Mouse (Mus musculus): ENCODE results near the gene Aldh4a1.
A peak's percentile ranks its signal among the peaks of the same experiment; 100 is the strongest.

Gene Aldh4a1

GRCm38 (mm10) chr4:139683728-139684638, 61.3 kb downstream of the Aldh4a1 start:
- DNase-seq: no peak

GRCm38 (mm10) chr4:139684639-139685017, 62.0 kb downstream of the Aldh4a1 start:
- peak; percentile 49 to 65 for DNase-seq

DNA sequence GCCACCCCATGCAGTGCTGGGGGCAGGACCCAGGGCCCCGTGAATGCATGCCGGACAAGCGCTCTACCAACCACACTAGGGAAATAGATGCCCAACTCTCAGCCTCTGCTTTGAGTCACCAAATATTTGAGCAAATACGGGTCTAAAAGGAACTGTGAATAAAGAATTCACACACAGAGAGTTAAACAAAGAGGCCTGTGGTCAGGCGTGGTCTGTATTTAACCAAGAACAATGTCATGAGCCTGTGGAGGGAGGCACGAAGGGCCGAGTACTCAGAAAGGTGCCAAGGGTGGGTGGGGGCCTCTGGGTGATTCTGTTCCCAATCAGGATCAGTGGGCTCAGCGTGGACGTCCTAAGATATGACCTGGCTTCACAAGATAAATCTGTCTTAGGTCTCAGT, 65.4 kb downstream of the Aldh4a1 start:
- no peak for DNase-seq

DNA sequence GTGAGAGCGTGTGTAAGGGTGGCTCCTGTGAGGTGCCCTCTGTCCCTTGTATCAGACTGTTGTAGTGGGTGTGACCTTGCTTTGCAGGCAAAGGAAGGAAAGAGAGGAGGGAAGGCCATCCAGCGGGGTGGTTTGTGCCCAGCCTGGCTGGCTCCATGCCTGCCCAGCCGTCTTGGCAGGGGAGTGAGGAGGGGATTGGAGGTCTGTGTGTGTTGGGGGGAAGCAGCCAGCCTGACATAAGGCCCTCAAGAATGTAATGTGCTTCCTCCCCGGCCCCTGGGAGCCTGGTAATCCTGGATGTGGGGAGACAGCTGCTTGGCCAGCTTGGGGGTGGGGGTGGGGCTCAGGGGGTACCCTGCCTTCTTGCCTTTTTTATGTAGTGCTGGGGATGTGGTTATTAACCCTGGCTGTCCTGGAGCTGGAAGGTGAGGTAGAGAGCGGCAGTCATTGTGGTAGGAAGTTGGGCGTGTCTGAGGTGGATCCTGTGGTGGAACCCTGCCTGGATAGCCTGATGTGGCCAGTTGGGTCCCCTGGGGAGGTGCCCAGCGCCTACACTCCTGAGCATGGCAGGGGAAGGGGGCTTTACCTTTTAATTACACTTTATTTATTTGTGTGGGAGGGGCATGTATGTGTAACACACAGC, 67.1 kb downstream of the Aldh4a1 start:
- DNase-seq: no peak

GRCm38 (mm10) chr4:139693315-139693714, 70.6 kb downstream of the Aldh4a1 start:
- no peak for DNase-seq

DNA sequence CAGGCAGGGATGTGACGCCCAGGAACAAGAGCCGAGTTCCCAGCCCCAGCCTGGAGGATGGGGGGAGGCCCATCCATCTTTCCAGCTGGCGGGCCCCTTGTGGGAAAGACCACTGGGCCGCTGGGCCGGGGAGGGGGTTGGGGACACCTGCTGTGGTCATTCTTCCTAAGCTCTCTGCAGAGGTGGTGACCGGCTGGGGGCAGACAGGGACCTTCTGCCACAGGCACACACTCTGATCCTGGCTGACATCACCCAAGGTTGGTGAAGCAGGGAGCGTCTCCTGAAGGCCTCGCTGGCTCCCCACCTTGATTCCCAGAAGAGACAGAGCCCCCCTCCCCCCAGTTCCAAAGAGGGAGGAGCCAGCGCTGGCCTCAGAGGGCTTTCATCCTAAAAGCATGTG, 75.1 kb downstream of the Aldh4a1 start:
- no peak for DNase-seq

- no peak for DNase-seq
Measured at GRCm38 (mm10) chr4:139698602-139699001, 75.9 kb downstream of the Aldh4a1 start.

Data from cerebellum, postnatal 36 days (tissue).